Mouse (Mus musculus) CD8-positive naive resting alpha-beta T cell, adult 2 months (primary cell): Measurements from ENCODE around the gene Sppl2b.
"Not testable (repeated sequence)": the region's sequence is repeated elsewhere in the genome, so short reads cannot be mapped to it uniquely, and the experiment has no call there.

Experiments
- DNase-seq, 2 experiments: peaks; one replicate each; pipeline ENCODE4 v3.0.0; 2022; ENCODE audit warnings: low read depth in 2 of 2, low spot score in 2 of 2

Sppl2b gene

GRCm38 (mm10) chr10:80823847-80824643 lies 31.0 kb upstream of the Sppl2b start:
- DNase-seq, result no peak

DNA sequence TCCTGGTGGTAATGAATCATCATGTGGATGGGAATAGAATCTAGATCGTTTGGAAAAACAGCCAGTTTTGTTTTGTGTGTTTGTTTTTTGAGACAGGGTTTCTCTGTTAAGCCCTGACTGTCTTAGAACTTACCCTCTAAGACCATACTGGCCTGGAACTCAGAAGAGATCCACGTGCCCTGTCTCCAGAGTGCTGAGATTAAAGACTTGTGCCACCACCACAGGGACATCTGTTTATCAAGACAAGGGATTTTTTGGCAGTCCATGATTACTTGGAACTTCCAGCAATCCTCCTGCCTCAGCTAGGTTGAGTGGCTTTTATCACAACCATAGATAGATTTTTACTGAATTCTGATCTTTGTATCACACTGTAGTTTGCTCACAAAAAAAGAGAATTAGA lies 30.2 kb upstream of the Sppl2b start:
- no peak for DNase-seq

DNA sequence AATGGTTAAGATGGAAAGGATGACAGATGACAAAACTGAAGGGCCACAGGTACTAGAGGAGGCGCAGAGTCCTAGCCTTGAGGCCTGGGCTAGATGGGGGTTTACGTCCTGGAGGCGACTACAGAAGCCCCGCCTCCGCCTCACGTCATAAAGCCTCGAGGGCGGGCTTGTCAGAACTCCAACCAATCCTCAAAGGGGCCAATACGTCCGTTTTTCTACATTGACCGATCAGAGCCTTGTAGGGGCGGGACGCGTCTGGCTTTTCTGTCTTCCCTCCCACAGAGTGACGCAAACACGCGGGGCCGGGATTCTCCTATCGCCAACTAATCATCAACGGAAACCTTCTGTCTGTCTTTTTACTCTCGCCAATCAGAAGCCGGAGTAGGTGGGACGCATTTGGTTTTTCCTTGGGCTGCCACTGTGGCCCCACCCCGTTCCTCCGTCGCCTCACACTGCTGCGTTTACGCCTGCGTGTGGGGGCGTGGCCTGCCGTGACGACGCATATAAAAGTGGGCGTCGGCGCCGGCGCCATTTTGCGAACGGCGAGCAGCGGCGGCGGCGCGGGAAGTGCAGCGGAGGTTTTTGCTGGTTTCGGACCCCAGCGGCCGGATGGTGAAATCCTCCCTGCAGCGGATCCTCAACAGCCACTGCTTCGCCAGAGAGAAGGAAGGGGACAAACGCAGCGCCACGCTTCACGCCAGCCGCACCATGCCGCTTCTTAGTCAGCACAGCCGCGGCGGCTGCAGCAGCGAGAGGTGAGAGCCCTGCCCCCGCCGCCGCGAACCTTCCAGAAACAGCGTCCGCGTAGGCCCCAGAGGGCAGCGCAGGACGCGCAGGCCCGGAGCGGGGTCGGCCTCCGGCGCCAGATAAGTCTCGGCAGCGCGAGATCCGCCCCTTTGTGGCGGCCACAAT lies 28.7 kb upstream of the Sppl2b start, which contains the start of gene Oaz1:
Gene Oaz1 (plus strand): TSS at position 506 of the 912 bp plus-strand sequence.
- peak; percentile 98 for DNase-seq

DNA sequence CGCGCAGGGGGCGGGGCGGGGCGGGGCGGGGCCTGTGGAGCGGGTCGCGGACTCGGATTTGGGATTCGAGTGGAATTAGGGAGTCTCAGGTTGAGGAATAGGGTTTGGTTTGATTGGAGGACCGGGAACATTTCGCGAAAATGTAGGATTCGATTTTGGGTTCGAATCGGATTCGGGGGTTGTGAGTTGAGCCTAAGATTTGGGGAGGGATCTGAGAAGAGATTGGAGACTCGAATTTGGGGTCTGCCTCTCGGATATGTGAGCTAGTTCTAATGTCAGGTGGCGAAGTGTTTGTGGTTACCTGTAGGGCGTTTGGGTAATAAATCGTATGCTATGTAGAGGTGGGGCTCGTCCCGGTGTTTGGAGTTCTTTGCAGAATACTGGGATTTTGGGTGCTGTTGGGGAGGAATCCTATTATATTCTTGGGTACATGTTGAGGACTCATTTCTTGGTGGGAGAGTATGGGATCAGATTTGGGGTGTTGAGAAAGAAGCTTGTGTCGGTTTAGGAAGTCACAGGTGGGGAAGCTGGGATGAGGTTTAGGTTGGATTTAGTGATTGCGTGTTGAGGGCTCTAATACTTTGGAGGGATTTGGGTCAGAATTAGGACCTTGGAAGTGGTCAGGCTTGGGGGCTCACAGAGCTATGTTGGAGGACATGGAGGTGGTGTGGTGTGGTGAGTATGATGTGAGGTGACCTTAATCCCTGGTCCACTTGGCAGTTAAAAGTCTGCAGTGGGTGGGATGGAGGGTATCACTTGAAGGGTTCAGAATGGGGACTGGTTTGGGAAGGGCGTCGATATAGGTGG lies 27.8 kb upstream of the Sppl2b start:
- DNase-seq, result peak in 1 of 2 experiments; percentile 19

DNA sequence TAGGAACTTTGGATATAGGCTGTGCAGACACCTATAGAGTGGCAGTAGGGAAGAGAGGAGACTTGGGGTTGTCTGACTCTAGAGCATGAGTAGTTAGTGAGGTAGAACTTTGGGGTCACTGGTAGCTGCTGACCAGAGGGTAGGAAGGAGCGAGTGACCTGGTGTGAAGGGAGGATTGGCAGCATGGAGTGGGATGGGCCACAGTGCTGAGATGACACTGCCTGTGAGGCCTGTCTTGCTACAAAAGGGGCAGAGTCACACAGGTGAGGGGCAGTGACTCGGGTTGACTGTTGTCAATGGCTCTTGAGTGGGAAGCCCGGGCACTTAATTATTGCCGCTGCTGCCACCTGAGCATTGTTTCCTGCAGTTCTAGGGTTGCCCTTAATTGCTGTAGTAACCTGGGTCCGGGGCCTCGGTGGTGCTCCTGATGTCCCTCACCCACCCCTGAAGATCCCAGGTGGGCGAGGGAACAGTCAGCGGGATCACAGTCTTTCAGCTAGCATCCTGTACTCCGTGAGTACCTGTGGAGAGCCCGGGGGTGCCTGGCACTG lies 27.1 kb upstream of the Sppl2b start:
- DNase-seq, result no peak

DNA sequence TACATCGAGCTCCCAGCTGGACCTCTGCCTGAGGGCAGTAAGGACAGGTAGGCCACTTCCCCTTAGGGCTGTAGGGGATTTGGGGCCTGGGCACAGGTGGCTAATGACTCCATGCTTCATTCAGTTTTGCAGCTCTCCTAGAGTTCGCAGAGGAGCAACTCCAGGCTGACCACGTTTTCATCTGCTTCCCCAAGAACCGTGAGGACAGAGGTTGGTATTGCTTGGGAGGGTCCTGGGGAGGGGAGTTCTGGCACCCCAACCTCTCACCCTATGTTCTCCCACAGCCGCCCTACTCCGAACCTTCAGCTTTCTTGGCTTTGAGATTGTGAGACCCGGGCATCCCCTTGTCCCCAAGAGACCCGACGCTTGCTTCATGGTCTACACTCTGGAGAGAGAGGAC lies 26.5 kb upstream of the Sppl2b start:
- not testable (repeated sequence) for DNase-seq

DNA sequence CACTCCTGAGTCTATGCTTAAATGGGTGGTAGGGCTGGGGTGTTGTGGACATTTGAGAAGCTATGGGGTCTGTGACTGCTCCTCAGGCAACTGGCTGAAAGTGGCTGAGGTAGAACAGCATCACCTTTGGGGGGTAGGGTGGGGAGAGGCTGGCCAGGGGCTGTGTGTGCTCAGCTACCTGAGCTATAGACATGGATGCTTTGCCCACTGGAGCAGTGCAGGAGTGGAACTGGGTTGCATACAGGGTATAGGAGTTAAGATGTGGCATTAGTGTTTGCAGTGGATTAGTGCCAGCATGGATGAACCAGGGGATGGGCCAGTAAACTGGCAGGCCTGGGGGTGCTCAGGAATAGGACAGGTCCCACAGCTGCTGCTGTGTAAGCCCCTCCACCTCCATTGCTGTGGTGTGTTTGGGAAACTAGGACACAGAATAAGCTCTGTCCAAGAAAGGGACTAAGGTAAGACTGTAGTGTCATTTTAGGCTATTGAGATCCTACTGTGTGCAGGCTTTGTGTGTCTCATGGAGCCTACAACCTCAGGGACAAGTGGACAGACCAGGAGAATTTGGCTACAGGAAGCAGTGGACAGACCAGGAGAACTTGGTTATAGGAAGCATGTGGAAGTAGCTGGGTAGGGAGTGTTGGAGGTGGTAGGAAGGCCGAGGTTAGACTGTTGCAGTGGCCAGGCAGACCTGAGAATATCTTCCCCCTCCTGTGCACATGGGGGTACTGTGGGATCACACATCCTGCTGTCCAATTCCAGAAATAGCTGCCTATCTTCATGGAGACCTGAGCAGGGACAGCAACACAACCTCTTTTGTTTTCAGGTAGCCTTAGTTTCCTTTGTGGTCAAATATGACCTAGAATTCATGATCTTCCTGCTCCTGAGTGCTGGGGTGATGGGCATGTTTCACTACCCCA lies 25.5 kb upstream of the Sppl2b start:
- no peak for DNase-seq

DNA sequence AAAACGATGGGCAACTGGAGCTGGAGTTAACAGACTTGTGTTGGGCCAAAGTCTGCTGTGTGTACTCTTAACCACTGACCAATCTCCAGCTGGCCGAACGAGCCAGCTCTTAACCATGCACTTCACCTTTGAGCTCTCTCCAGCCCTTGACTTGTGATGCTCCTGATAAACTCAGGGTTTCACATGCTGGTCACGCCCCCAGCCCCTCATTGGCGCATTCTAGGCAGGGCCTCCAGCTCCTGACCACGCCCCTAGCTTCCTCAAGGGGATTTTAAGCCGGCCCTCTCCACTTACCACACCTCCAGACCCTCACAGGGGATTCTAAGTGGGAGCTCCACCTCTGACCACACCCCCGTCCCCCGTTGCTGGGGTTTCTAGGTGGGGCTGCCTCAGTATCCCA lies 23.9 kb upstream of the Sppl2b start:
- no peak for DNase-seq

GRCm38 (mm10) chr10:80832818-80833217 lies 22.3 kb upstream of the Sppl2b start:
- no peak for DNase-seq

DNA sequence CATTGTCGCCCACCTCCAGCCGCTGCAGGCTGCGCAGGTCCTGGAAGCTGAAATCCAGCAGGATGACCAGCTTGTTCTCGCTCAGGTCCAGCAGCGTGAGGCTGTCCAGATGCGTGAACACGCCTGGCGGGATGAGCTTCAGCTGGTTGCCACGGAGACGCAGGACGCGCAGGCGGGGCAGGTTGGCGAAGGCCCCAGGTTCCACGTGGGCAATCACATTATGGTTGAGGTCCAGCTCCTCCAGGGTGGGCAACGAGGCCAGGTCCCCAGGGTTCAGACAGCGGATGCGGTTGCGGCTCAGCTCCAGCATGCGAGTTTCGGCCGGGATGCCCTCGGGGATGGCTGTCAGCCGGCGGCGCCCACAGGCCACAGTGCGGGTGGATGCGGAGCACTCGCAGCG lies 19.5 kb upstream of the Sppl2b start:
- no peak for DNase-seq

DNA sequence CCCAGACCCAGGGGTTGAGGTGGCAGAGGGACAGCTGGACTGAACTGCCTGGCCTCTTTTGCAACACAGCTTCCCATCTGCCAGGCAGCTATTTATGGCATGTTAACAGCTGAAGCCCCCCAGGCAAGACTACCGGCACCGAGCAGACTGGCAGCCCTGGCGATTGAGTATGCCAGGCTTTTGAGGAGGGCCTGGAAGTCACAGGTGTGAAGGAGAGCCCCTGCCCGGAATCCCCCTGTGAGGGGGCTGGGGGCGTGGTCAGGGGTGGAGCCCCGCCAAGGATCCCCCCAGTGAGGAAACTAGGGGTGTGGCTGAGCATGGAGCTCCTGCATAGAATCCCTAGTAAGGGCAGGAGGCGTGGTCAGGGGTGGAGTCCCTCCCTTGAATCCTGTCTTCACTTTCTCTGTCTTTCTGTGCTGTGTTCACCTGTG lies 18.1 kb upstream of the Sppl2b start:
- no peak for DNase-seq

DNA sequence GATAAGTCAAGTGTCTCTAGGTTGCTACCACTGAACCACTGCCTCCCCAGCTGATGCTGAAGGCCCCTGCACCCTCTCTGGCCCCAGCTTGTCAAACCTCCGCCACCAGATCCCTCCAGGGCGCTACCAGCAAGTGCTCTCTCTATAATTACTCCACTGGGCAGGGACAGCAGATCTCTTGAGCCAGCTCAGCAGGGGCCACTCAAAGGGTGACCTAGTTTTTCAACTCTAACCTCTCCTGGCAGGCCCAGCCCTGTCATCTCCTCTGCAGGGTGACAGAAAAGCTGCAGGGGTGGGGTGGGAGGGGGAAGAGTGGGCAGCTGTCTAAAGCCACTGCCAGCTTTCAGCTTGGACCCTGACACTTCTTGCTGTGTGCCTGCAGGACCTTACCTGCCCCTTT lies 17.2 kb upstream of the Sppl2b start:
- no peak for DNase-seq

DNA sequence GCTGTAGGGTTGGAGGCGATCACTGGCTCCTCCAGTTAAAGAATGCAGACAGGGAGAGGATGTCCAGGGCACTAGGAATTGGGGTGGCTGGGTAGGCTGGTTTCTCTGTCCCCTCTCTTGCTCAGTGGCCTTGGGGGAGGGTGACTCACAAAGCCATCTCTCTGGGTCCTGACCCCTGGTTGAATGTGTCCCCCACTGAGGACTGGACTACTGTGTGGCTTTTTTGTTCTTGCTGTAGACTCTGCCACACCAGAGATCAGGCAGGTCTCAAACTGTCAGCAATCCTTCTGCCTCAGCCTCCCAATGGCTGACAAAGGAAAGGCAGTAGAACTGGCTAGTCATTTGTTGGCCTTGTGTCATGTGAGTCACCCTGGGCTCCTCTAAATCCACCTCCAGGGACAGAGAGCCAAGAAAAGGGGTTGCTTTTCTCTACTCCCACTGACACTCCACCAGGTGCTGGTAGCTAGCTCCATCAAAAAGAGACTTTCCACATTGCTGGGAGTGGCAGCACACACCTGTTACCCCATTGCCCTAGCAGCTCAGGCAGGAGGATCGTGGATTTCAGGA lies 16.6 kb upstream of the Sppl2b start:
- no peak for DNase-seq

- DNase-seq, result no peak
These were observed 15.2 kb upstream of the Sppl2b start for GRCm38 (mm10) chr10:80839848-80840247.

DNA sequence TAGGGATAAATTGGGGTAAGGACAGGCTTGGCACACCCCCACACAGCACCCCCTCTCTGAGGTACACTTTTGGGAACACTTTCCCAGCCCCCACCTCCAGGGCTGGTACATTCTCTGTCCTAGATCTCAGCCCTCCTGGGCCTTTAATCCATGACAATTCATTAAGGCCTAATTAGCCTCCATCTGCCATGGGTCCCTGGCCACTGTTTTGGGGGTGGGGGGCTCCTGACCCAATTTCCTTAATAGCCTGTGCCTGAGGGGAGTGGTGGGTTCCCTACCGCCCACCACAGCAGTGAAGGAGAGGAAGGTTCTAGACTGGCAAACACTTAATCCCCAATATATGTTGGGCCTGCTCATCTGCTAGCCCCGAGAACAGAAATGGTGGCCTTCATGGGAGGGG lies 13.4 kb upstream of the Sppl2b start:
- DNase-seq, result no peak

- no peak for DNase-seq
These were observed 12.7 kb upstream of the Sppl2b start for GRCm38 (mm10) chr10:80842334-80842733.

DNA sequence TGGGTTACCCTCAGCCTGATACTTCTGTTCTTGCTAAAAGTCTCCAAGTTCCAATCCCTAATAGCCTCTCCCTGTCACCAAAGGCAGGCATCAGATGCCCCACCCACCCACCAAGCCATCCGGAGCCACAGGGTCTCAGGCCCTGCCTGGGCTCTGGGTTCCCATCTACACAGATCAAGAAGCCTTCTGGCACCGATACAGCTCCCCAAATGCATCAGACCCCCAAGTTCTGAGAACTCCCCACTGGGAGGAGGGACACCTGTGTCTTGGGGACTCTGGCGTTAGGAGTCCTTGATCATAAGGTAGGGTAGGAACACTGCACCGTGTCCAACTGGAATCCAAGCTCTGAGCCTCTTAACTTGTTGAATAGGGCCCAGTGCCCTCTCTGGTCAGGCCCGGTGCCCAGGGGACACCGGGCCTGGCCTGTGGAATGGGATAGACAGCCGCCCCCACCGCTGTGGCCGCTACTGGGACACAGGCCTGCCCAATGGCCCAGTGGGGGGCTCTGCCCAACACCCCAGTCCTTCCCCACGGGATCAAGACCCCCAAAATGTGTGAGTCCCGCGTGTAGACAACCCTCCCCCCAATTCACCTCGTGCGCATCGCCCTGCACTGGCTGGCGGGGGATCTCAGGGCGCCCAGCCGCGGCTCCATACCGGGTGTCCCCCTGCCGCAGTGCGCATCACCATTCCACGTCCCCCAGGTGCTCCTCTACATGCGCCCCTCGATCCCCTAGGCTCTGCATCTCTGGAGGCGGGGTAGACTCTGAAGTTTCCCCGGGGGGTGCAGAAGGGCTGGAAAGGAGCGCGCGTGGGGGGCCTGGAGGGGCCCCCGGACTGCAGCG lies 11.8 kb upstream of the Sppl2b start:
- DNase-seq, result no peak

- no peak for DNase-seq
These were observed 11.0 kb upstream of the Sppl2b start, which contains the start of gene Lingo3 for GRCm38 (mm10) chr10:80843931-80844547. TSS of gene Lingo3 (minus strand) at chr10:80844039.
